Comparison of ENCODE assay signal across 10 mouse cellular contexts in the genomic region with DNA sequence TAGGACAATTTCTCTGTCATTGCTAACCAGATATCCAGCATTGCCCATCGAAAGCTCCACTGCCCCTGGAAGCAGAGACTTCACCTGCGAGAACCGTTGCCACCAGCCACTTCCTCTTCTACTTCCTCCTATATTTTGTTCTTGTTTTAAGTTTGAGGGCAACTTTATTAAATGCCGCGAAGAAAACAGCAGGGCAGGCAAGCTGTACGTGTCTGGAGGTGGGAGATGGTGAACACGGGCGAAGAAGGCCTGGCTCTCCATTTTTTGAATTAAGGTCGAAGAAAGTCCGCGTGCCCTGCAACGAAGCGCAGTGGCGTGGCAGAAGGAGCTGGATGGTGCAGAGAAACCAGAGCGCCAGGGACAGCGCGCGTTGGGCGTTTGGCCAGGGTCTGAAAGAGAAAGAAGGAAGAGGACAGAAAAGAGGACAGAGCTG. TPM values are rescaled to one million over a fixed set of nuclear protein-coding genes. Genes with fewer than 3 reads are reported as not detected.
DNase-seq lines count a peak whose midpoint lies in the region; ATAC-seq and TF ChIP-seq lines count a peak whose summit lies in the region.
"Had no signal": no experiment of that assay in that cellular context is flagged by ENCODE, and none has a peak within 500 bp of the region (broad histone marks: within the 10 kb centered on the region; RNA-seq: fewer than 3 reads in every experiment).

No protein-coding gene starts in this region.

- peak overlapping the region; percentile 36; the same call in 1 of the 2 replicates for H3K27ac ChIP-seq in heart, embryonic 16.5 days (ENCODE audit: low read length)
- peak overlapping the region; percentile 46 for H3K27ac ChIP-seq in small intestine, adult 2 months (ENCODE audit: insufficient read depth, low read depth, low read length)
- H3K27ac ChIP-seq: hindbrain, embryonic 13.5 days had no signal

- WGBS in heart, embryonic 16.5 days, result 77% methylated on average over 19 of the region's 19 CpGs
- WGBS in small intestine, adult 2 months, result 78% methylated on average over 19 of the region's 19 CpGs

- H3K36me3 ChIP-seq in heart, embryonic 16.5 days (ENCODE audit: control insufficient read depth, insufficient read depth), result no peaks in the 10 kb centered on the region
- no peaks in the 10 kb centered on the region for H3K36me3 ChIP-seq in small intestine, adult 2 months (ENCODE audit: control insufficient read depth, insufficient read depth, low read length)
- H3K36me3 ChIP-seq: hindbrain, embryonic 13.5 days had no signal

- no peak for DNase-seq in heart, adult 11 months
- peak; percentile 20 to 24 for DNase-seq in CD8-positive naive resting alpha-beta T cell, adult 2 months (ENCODE audit: low read depth in 2 of 2, low spot score in 2 of 2)
- no peak for DNase-seq in adrenal gland, postnatal 14 days
- DNase-seq in frontal cortex, adult 2 months (ENCODE audit: extremely low spot score in 1 of 2, low spot score in 1 of 2), result no peak
- DNase-seq in layer of hippocampus, postnatal 36 days, result no peak
- DNase-seq: adrenal gland, adult 2 months had no signal

- H3K4me1 ChIP-seq in heart, embryonic 16.5 days (ENCODE audit: control insufficient read depth, insufficient read depth, low read length), result peaks cover 7% of the 10 kb centered on the region
- no peaks in the 10 kb centered on the region; the same call in 1 of the 2 replicates for H3K4me1 ChIP-seq in small intestine, adult 2 months (ENCODE audit: control insufficient read depth, insufficient read depth, insufficient read length, low read length)

- no peaks in the 10 kb centered on the region for H3K27me3 ChIP-seq in heart, embryonic 16.5 days (ENCODE audit: control insufficient read depth, insufficient read depth, low read length)
- no peaks in the 10 kb centered on the region for H3K27me3 ChIP-seq in small intestine, adult 2 months (ENCODE audit: control insufficient read depth, insufficient read depth, low read length)
- H3K27me3 ChIP-seq: hindbrain, embryonic 13.5 days had no signal

- TF ChIP-seq CTCF in small intestine, adult 2 months (IDR thresholded peaks at IDR 0.05; ENCODE audit: extremely low read depth, insufficient read length, insufficient replicate concordance, low read depth, low read length), result no peak

- TF ChIP-seq POLR2A in small intestine, adult 2 months (IDR thresholded peaks at IDR 0.05; ENCODE audit: low read depth, low read length), result no peak

- peak overlapping the region; percentile 7; the same call in 1 of the 2 replicates for H3K4me2 ChIP-seq in heart, embryonic 16.5 days (ENCODE audit: low read depth, low read length)
- H3K4me2 ChIP-seq: hindbrain, embryonic 13.5 days had no signal

- ATAC-seq in heart, embryonic 16.5 days (replicated peaks; ENCODE audit: extremely low read depth, insufficient read depth, low FRiP score), result no peak
- ATAC-seq in hematopoietic stem cell, adult 5-6 weeks (replicated peaks in 1 of 2; ENCODE audit: insufficient read depth in 1 of 2, low FRiP score in 2 of 2, low TSS enrichment in 1 of 2, low read depth in 1 of 2, poor library complexity in 2 of 2, severe bottlenecking in 2 of 2), result peak; percentile 23 to 44

- no peaks in the 10 kb centered on the region for H3K9me3 ChIP-seq in heart, embryonic 16.5 days (replicated peaks; ENCODE audit: control insufficient read depth, low read length)
- H3K9me3 ChIP-seq: hindbrain, embryonic 13.5 days had no signal

- H3K4me3 ChIP-seq in heart, embryonic 16.5 days (ENCODE audit: low read length), result no peak overlapping the region
- peak overlapping the region; percentile 34 for H3K4me3 ChIP-seq in small intestine, adult 2 months (ENCODE audit: low read depth, low read length)
- H3K4me3 ChIP-seq: hindbrain, embryonic 13.5 days had no signal

- H3K9ac ChIP-seq in heart, embryonic 16.5 days (ENCODE audit: low read length), result no peak overlapping the region
- H3K9ac ChIP-seq: hindbrain, embryonic 13.5 days had no signal

RNA-seq across cellular contexts. Expression of a gene that starts 6.6 kb away (rescaled TPM):
- polyA plus RNA-seq in heart, embryonic 16.5 days (2015; fragmentation: Nextera tagmentation; extraction: Ambion mirVana), result 31.7 and 34.6 TPM in 2 replicates
- total RNA-seq in hematopoietic stem cell, adult 5-6 weeks (2017), result 43.3 and 49.1 TPM in 2 replicates
- 3.6 and 6.2 TPM in 2 replicates for polyA plus RNA-seq in small intestine, adult 2 months (2012; rRNA removed)
- total RNA-seq in adrenal gland, postnatal 14 days (2021), result 42.6 and 42.7 TPM in 2 replicates
- 18.8 and 20.4 TPM in 2 replicates for polyA plus RNA-seq in frontal cortex, adult 2 months (2012; rRNA removed)
- 10 to 100 TPM; 28.7 to 30.3 TPM for total RNA-seq in layer of hippocampus, postnatal 36 days (2021)

RNA-seq across cellular contexts. Expression of a gene that starts 25.1 kb away (rescaled TPM):
- polyA plus RNA-seq in heart, embryonic 16.5 days (2015; fragmentation: Nextera tagmentation; extraction: Ambion mirVana), result 211 and 253 TPM in 2 replicates
- total RNA-seq in hematopoietic stem cell, adult 5-6 weeks (2017), result 829 and 1,291 TPM in 2 replicates
- 176 and 224 TPM in 2 replicates for polyA plus RNA-seq in small intestine, adult 2 months (2012; rRNA removed)
- total RNA-seq in adrenal gland, postnatal 14 days (2021), result 722 and 781 TPM in 2 replicates
- polyA plus RNA-seq in frontal cortex, adult 2 months (2012; rRNA removed), result 507 and 512 TPM in 2 replicates
- total RNA-seq in layer of hippocampus, postnatal 36 days (2021), result 100 to 1,000 TPM; 284 to 295 TPM

RNA-seq across cellular contexts. Expression of a gene that starts 41.1 kb away (rescaled TPM):
- polyA plus RNA-seq in heart, embryonic 16.5 days (2015; fragmentation: Nextera tagmentation; extraction: Ambion mirVana), result 45.1 and 64.5 TPM in 2 replicates
- total RNA-seq in hematopoietic stem cell, adult 5-6 weeks (2017), result 24.1 and 63.2 TPM in 2 replicates
- polyA plus RNA-seq in small intestine, adult 2 months (2012; rRNA removed), result 32.2 and 60.0 TPM in 2 replicates
- 27.1 and 33.8 TPM in 2 replicates for total RNA-seq in adrenal gland, postnatal 14 days (2021)
- polyA plus RNA-seq in frontal cortex, adult 2 months (2012; rRNA removed), result 107 TPM in 2 replicates
- total RNA-seq in layer of hippocampus, postnatal 36 days (2021), result 10 to 100 TPM; 87.4 to 89.4 TPM

RNA-seq across cellular contexts. Expression of a gene that starts 55.7 kb away (rescaled TPM):
- polyA plus RNA-seq in heart, embryonic 16.5 days (2015; fragmentation: Nextera tagmentation; extraction: Ambion mirVana), result 73.2 and 77.3 TPM in 2 replicates
- 10.8 and 19.3 TPM in 2 replicates for total RNA-seq in hematopoietic stem cell, adult 5-6 weeks (2017)
- polyA plus RNA-seq in small intestine, adult 2 months (2012; rRNA removed), result 79.6 and 166 TPM in 2 replicates
- 57.2 and 63.9 TPM in 2 replicates for total RNA-seq in adrenal gland, postnatal 14 days (2021)
- polyA plus RNA-seq in frontal cortex, adult 2 months (2012; rRNA removed), result 108 and 117 TPM in 2 replicates
- total RNA-seq in layer of hippocampus, postnatal 36 days (2021), result 100 to 1,000 TPM in 1 of 2 experiments, 10 to 100 TPM in 1; 93.4 to 106 TPM

Comparison
In these comparisons a context has a peak if more than half of its experiments do, and no peak if none do; other contexts are left out.
1. DNase-seq: peak in CD8-positive naive resting alpha-beta T cell, adult 2 months (2 of 2); none in heart, adult 11 months (single experiment), adrenal gland, postnatal 14 days (single experiment), frontal cortex, adult 2 months (0 of 2) and layer of hippocampus, postnatal 36 days (0 of 2).